Mouse (Mus musculus) erythroblast, embryonic 14.5 days (primary cell): ENCODE results near the gene Tgm1.

Source experiments
- GATA1 ChIP-seq: IDR thresholded peaks from 2 replicates; pipeline ENCODE4 v1.6.1; 2012; ENCODE audit warnings: low read length, inconsistent platforms, mixed read lengths
- TAL1 ChIP-seq: IDR thresholded peaks from 3 replicates; pipeline ENCODE4 v1.6.1; 2012; ENCODE audit warnings: low read length, inconsistent platforms, mixed read lengths

DNA sequence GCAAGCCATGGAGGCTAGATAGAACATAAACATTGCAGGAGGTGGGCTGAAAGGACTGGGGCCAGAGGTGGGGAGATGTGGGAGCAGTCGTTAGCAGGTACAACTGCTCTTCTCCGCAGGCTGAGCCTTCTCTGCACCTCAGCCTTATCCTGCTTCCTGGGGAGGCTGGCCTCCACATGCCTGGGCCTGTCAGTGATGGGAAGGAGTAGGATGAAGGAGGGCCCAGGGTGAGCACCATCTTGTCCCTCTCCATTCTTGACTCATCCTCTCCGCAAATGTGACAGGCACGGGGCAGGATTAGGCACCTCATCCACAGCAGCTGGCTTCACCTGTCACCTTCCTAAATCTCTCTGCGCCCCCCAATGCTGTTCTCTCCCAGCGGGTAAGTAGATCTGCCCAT is 47.4 kb upstream of the Tgm1 start, which contains the start of gene Ltb4r2:
- TF ChIP-seq GATA1 (no peak), TAL1 (no peak)
